Mouse (Mus musculus) forebrain, embryonic 14.5 days (tissue): ENCODE results near the gene Tert. TPM values are rescaled to one million over a fixed set of nuclear protein-coding genes. Genes with fewer than 3 reads are reported as not detected.

Source experiments
- ATAC-seq: fragments of 200-750 bp; cut with Nextera tagmentation; 2 replicates; pipeline ENCODE4 v1.8.0; 2017; ENCODE audit warnings: mild to moderate bottlenecking, moderate library complexity
- DNase-seq: peaks from one replicate; pipeline ENCODE4 v3.0.0-alpha.2; 2015; ENCODE audit warnings: low spot score
- H3K27ac ChIP-seq: fragments of 300-500 bp; sonication (generic); 2 replicates; pipeline ENCODE4 v1.5.1; 2014; ENCODE audit warnings: low read depth, mild to moderate bottlenecking, control low read depth, low read length, moderate library complexity
- H3K27me3 ChIP-seq: fragments of 300-500 bp; sonication (generic); replicated peaks from 2 replicates; pipeline ENCODE4 v1.6.1; 2014; ENCODE audit warnings: low read length, control low read depth, mixed read lengths; ENCODE audit not compliant: control insufficient read depth, insufficient read depth
- H3K36me3 ChIP-seq: fragments of 300-500 bp; sonication (generic); 2 replicates; pipeline ENCODE4 v1.6.1; 2014; ENCODE audit warnings: low read length, control low read depth; ENCODE audit not compliant: control insufficient read depth, insufficient read depth
- H3K4me1 ChIP-seq: fragments of 300-500 bp; sonication (generic); 2 replicates; pipeline ENCODE4 v1.6.1; 2014; ENCODE audit warnings: antibody characterized with exemption, low read length, control low read depth; ENCODE audit not compliant: control insufficient read depth, insufficient read depth
- H3K4me2 ChIP-seq: fragments of 300-500 bp; sonication (generic); 2 replicates; pipeline ENCODE4 v1.6.1; 2014; ENCODE audit warnings: mild to moderate bottlenecking, control low read depth, low read length
- H3K4me3 ChIP-seq: fragments of 300-500 bp; sonication (generic); 2 replicates; pipeline ENCODE4 v1.5.1; 2014; ENCODE audit warnings: low read depth, low read length, control low read depth
- H3K9ac ChIP-seq: fragments of 300-500 bp; sonication (generic); 2 replicates; pipeline ENCODE4 v1.6.1; 2014; ENCODE audit warnings: mild to moderate bottlenecking, low read length, control low read depth, moderate library complexity
- H3K9me3 ChIP-seq: fragments of 300-500 bp; sonication (generic); replicated peaks from 2 replicates; pipeline ENCODE4 v1.6.1; 2016; ENCODE audit warnings: low read length, control low read depth, mixed read lengths; ENCODE audit not compliant: control insufficient read depth
- WGBS: fragments of 180-500 bp; shearing (Covaris S2); extraction: QIAGEN DNeasy Blood & Tissue Kit; methylation state at CpG from one replicate; pipeline ENCODE4 v1.1.7; 2014; 5-methylcytosine and 5-hydroxymethylcytosine counted together
- polyA plus RNA-seq: library from polyadenylated mRNA; unstranded; fragments of >200 nt; fragmentation: Nextera tagmentation; extraction: Ambion mirVana; gene quantifications from 2 replicates; pipeline ENCODE4 v1.2.1, GENCODE M21; 2014

The Tert gene
- polyA plus RNA-seq, 1 experiment from 2014 or later, result 1.8 TPM

GRCm38 (mm10) chr13:73604156-73604957 is 22.4 kb upstream of the Tert start:
- H3K27ac ChIP-seq, result peak overlapping the region; percentile 66; the same call in 1 of the 2 replicates
- DNase-seq (no peak), ATAC-seq (peak; percentile 85)
- H3K9ac ChIP-seq, result peak overlapping the region; percentile 87
- H3K27me3 ChIP-seq, result no peaks in the 10 kb centered on the region
- H3K4me2 ChIP-seq, result peak overlapping the region; percentile 95
- H3K36me3 ChIP-seq, result peaks cover 37% of the 10 kb centered on the region
- H3K4me3 ChIP-seq, result peak overlapping the region; percentile 63
- peaks cover 13% of the 10 kb centered on the region for H3K4me1 ChIP-seq
- H3K9me3 ChIP-seq, result no peaks in the 10 kb centered on the region
- WGBS, result 4% methylated on average over 36 of the region's 39 CpGs

- Histone ChIP-seq H3K4me1 (no peaks in the 10 kb centered on the region), H3K27ac (no peak overlapping the region), H3K9ac (no peak overlapping the region), H3K4me2 (no peak overlapping the region), H3K4me3 (no peak overlapping the region), H3K9me3 (no peaks in the 10 kb centered on the region), H3K27me3 (no peaks in the 10 kb centered on the region), H3K36me3 (peaks cover 80% of the 10 kb centered on the region)
- 97% methylated on average over 5 of the region's 5 CpGs for WGBS
- ATAC-seq (no peak), DNase-seq (no peak)
These were observed 8.3 kb upstream of the Tert start for GRCm38 (mm10) chr13:73618406-73618805.

GRCm38 (mm10) chr13:73620637-73621036 is 6.1 kb upstream of the Tert start:
- Histone ChIP-seq H3K4me2 (no peak overlapping the region), H3K4me3 (no peak overlapping the region), H3K9ac (no peak overlapping the region), H3K27me3 (no peaks in the 10 kb centered on the region), H3K27ac (no peak overlapping the region), H3K4me1 (no peaks in the 10 kb centered on the region), H3K36me3 (peaks cover 58% of the 10 kb centered on the region), H3K9me3 (no peaks in the 10 kb centered on the region)
- ATAC-seq (no peak), DNase-seq (peak; percentile 32)
- 72% methylated on average over 6 of the region's 6 CpGs for WGBS

GRCm38 (mm10) chr13:73626410-73626744 is 334 bp upstream of the Tert start:
- Histone ChIP-seq H3K4me3 (peak overlapping the region; percentile 55), H3K27me3 (no peaks in the 10 kb centered on the region), H3K4me2 (peak overlapping the region; percentile 96), H3K4me1 (peaks cover 10% of the 10 kb centered on the region), H3K9ac (peak overlapping the region; percentile 82), H3K27ac (no peak overlapping the region), H3K9me3 (no peaks in the 10 kb centered on the region), H3K36me3 (peaks cover 7% of the 10 kb centered on the region; the same call in 1 of the 2 replicates)
- ATAC-seq, result no peak
- DNase-seq, result no peak
- 47% methylated on average over 6 of the region's 6 CpGs for WGBS

GRCm38 (mm10) chr13:73628586-73629113 is 1.9 kb downstream of the Tert start:
- ATAC-seq (no peak), DNase-seq (peak; percentile 2)
- Histone ChIP-seq H3K9me3 (no peaks in the 10 kb centered on the region), H3K4me3 (no peak overlapping the region), H3K27me3 (no peaks in the 10 kb centered on the region), H3K4me1 (peaks cover 10% of the 10 kb centered on the region), H3K4me2 (no peak overlapping the region; the same call in 1 of the 2 replicates), H3K36me3 (peaks cover 5% of the 10 kb centered on the region; the same call in 1 of the 2 replicates), H3K9ac (no peak overlapping the region), H3K27ac (no peak overlapping the region)
- WGBS, result 76% methylated on average over 11 of the region's 11 CpGs

- Histone ChIP-seq H3K9ac (no peak overlapping the region), H3K4me2 (no peak overlapping the region), H3K27me3 (no peaks in the 10 kb centered on the region)
These were observed 5.1 kb downstream of the Tert start for GRCm38 (mm10) chr13:73631837-73632236.

GRCm38 (mm10) chr13:73637826-73638225 is 11.1 kb downstream of the Tert start:
- ATAC-seq (no peak), DNase-seq (peak; percentile 19)
- no peak overlapping the region for H3K4me3 ChIP-seq
- H3K36me3 ChIP-seq, result peaks cover 17% of the 10 kb centered on the region
- 85% methylated on average over 5 of the region's 6 CpGs for WGBS
- no peak overlapping the region for H3K4me2 ChIP-seq
- H3K27me3 ChIP-seq, result no peaks in the 10 kb centered on the region
- no peak overlapping the region for H3K27ac ChIP-seq
- no peak overlapping the region for H3K9ac ChIP-seq
- H3K9me3 ChIP-seq, result no peaks in the 10 kb centered on the region
- H3K4me1 ChIP-seq, result no peaks in the 10 kb centered on the region

More at GRCm38 (mm10) chr13:73631837-73632236, 5.1 kb downstream of the Tert start:
- peaks cover 6% of the 10 kb centered on the region for H3K4me1 ChIP-seq
- H3K9me3 ChIP-seq, result no peaks in the 10 kb centered on the region
- no peak for DNase-seq
- no peak for ATAC-seq
- H3K4me3 ChIP-seq, result no peak overlapping the region
- WGBS, result 77% methylated on average over 3 of the region's 3 CpGs
- no peak overlapping the region for H3K27ac ChIP-seq
- peaks cover 17% of the 10 kb centered on the region for H3K36me3 ChIP-seq

- ATAC-seq (no peak), DNase-seq (no peak)
- 87% methylated on average over 4 of the region's 4 CpGs for WGBS
These were observed 14.6 kb downstream of the Tert start for GRCm38 (mm10) chr13:73641296-73641695.

More at GRCm38 (mm10) chr13:73641296-73641695, 14.6 kb downstream of the Tert start:
- Histone ChIP-seq H3K9me3 (no peaks in the 10 kb centered on the region), H3K27ac (no peak overlapping the region), H3K4me1 (no peaks in the 10 kb centered on the region), H3K36me3 (no peaks in the 10 kb centered on the region), H3K9ac (no peak overlapping the region), H3K4me2 (no peak overlapping the region), H3K4me3 (no peak overlapping the region), H3K27me3 (no peaks in the 10 kb centered on the region)
